Mouse (Mus musculus): ENCODE data around the gene Hist1h4d. TPM values are rescaled to one million over a fixed set of nuclear protein-coding genes. Genes with fewer than 3 reads are reported as not detected.

Hist1h4d gene
- total RNA-seq, 2 experiments from 2014 or later = 61.5 to 67.6 TPM

DNA sequence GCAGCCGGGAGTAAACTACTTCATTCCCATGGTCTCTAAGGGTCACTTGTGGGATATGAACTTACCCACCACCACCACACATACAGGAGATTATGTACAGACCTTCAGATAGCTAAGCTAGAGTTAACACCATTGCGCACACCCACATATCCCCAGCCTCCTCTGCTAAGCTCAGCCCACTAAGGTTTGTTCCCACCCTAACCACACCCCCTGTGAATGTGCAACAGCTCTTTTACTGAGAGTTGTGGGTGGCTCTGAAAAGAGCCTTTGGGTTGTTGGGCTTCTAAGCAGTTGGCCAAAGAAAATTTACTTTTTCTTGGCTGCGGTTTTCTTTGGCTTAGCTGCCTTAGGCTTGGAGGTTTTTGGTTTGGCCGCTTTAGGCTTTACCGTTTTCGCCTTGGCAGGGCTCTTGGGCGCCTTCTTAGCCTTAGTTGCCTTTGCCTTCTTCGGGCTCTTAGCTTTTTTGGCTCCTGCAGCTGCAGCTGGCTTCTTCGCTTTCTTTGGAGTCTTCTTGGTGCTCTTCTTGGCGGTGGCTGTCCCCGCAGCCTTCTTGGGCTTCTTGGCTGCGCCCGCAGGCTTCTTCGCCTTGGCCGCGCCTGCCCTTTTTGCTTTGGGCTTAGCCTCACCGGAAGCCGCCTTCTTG, 40.3 kb downstream of the Hist1h4d start:
- DNase-seq = peak; percentile 62 to 66
- intact Hi-C loops (cut with DNase I) = loop anchor here (1.0 to 10.0 kb wide), 8 partner anchors 37 to 1909 kb away; partner anchors contain the start of genes Hist1h1a, Hist1h1c, Hist1h2bc and Hist1h3a

DNA sequence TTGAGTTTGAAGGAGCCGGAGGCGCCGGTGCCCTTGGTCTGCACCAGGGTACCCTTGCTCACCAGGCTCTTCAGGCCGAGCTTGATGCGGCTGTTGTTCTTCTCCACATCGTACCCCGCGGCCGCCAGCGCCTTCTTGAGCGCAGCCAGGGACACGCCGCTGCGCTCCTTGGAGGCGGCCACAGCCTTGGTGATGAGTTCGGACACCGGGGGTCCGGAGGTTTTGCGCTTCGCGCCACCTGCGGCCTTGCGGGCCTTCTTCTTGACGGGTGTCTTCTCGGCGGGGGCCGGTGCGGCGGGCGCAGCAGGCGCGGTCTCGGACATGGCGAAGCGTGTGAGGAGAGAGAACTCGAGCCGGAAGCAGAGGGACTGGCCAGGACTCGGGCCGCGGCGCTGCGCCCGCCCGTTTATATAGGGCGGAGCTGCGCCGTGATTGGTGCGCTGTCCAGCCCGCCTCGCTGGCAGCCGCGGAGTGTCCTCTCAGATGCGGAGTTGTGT, 40.8 kb downstream of the Hist1h4d start, which contains the start of gene Hist1h1e:
Gene Hist1h1e (minus strand): TSS at position 384 of the 497 bp plus-strand sequence.
- DNase-seq = peak; percentile 93 to 94
- intact Hi-C loops (cut with DNase I) = loop anchor here (1.0 to 10.0 kb wide), 6 partner anchors 37 to 1910 kb away; partner anchors contain the start of genes Hist1h1a, Hist1h2bc, Hist1h3a and Hist1h4a

DNA sequence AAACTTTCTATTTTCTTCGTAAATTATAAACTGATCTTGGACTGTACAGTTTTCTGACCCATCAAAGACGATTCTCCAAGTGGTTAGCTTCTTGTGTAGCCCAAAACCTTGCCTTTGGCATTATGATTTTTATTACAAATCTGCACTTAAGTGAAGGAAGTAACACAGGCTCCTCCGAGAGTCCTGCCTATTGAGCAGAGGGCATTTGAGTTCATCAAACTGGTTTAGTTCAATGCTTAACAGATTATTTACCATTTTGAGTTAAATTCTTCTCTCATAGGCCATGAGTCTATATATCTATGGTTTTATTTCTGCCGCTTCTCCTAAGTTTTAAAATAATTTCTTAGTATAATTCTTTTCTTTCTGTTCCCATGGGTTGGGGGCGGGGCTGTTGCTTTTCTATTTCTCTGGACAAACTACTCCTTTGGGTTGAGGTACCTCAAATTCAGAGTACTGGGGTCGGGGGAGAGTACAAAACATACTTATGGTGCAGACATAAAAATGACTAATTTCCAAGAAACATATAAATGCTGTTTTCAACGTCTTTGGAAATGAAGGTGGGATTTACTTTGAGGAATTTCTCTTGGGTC, 41.6 kb downstream of the Hist1h4d start:
- intact Hi-C loops (cut with DNase I) = loop anchor here (1.0 to 10.0 kb wide), 6 partner anchors 38 to 1911 kb away; partner anchors contain the start of genes Hist1h1a, Hist1h2bc, Hist1h3a and Hist1h4a
- peak in 1 of 2 experiments; percentile 13 for DNase-seq

DNA sequence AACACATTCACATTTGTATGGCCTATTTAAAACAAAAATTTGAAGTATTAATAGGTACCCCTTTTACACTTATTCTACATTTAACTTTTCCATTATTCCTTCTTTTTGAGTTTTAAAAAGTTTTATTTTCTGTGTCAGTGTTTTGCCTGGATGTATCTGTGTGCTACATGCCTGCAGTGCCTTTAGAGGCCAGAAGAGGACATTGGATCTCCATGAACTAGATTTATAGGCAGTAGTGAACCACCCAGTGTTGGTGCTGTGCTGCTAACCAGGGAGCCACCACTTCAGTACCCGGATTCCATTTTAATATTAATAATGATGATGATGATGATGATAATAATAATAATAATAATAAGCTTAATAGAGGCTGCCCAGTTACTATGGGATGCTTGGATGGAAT, 49.3 kb downstream of the Hist1h4d start:
- intact Hi-C loops (cut with DNase I) = no loop called here
- DNase-seq = no peak

Small RNA genes within 50 kb of the gene (microRNA-seq; reads per million reads assigned to microRNA genes)
- 0 reads per million in 2 experiments for gene Gm44297 (ENCODE audit: borderline number of aligned reads in 2 of 2)
- gene Gm44359 (ENCODE audit: borderline number of aligned reads in 2 of 2) = 0 reads per million in 2 experiments
- gene Gm44394 (ENCODE audit: borderline number of aligned reads in 2 of 2) = 0 reads per million in 2 experiments

Other genes with a start within 250 kb of the Hist1h4d start
- gene Zfp322a, start 212.4 kb upstream of the Hist1h4d start, total RNA-seq (2021) = 10 to 100 TPM; 13.6 to 16.5 TPM
- 1 to 10 TPM; 4.3 TPM for gene Abt1, start 157.7 kb upstream of the Hist1h4d start, total RNA-seq (2021)
- not detected for gene Btn1a1, start 115.7 kb upstream of the Hist1h4d start, total RNA-seq (2021)
- not detected for gene Btn2a2, start 92.7 kb upstream of the Hist1h4d start, total RNA-seq (2021)
- gene Hist1h4h, start 50.5 kb upstream of the Hist1h4d start, total RNA-seq (2021) = 100 to 1,000 TPM; 268 to 283 TPM
- gene Hist1h2af, start 47.7 kb upstream of the Hist1h4d start, total RNA-seq (2021) = 10 to 100 TPM; 14.1 to 19.0 TPM
- 1 to 10 TPM; 2.5 to 4.1 TPM for gene Hist1h3g, start 46.2 kb upstream of the Hist1h4d start, total RNA-seq (2021)
- 1 to 10 TPM in 1 of 2 experiments, under 1 TPM in 1; 0.94 to 1.9 TPM for gene Hist1h2bh, start 38.2 kb upstream of the Hist1h4d start, total RNA-seq (2021)
- gene Hist1h3f, start 37.5 kb upstream of the Hist1h4d start, total RNA-seq (2021) = 10 to 100 TPM in 1 of 2 experiments, 1 to 10 TPM in 1; 7.4 to 10.0 TPM
- 10 to 100 TPM; 37.7 to 40.9 TPM for gene Hist1h4f, start 29.9 kb upstream of the Hist1h4d start, total RNA-seq (2021)
- 1 to 10 TPM; 2.2 to 2.3 TPM for gene Hist1h1d, start 28.3 kb upstream of the Hist1h4d start, total RNA-seq (2021)
- 10 to 100 TPM; 21.4 to 23.8 TPM for gene Hist1h3e, start 19.2 kb upstream of the Hist1h4d start, total RNA-seq (2021)
- gene Hist1h2ae, start 10.4 kb upstream of the Hist1h4d start, total RNA-seq (2021) = 1 to 10 TPM; 2.6 to 3.4 TPM
- gene Hist1h2bg, start 10.2 kb upstream of the Hist1h4d start, total RNA-seq (2021) = 10 to 100 TPM; 38.1 to 41.0 TPM
- gene Hist1h2bf, start 7.4 kb upstream of the Hist1h4d start, total RNA-seq (2021) = 10 to 100 TPM; 13.1 to 14.6 TPM
- gene Hist1h2ad, start 7.2 kb upstream of the Hist1h4d start, total RNA-seq (2021) = 1 to 10 TPM; 2.9 to 4.6 TPM
- 1 to 10 TPM; 3.1 to 4.8 TPM for gene Hist1h3d, start 5.8 kb upstream of the Hist1h4d start, total RNA-seq (2021)
- 10 to 100 TPM in 1 of 2 experiments, 1 to 10 TPM in 1; 8.9 to 11.1 TPM for gene Hist1h2be, start 39.5 kb downstream of the Hist1h4d start, total RNA-seq (2021)
- gene Hist1h1e, start 41.0 kb downstream of the Hist1h4d start, total RNA-seq (2021) = 10 to 100 TPM; 38.1 to 46.3 TPM
- gene Hist1h2ac, start 102.3 kb downstream of the Hist1h4d start, total RNA-seq (2021) = 1 to 10 TPM; 1.6 to 1.8 TPM
- 10 to 100 TPM; 64.4 to 75.8 TPM for gene Hist1h2bc, start 102.6 kb downstream of the Hist1h4d start, total RNA-seq (2021)
- gene Hist1h1t, start 114.2 kb downstream of the Hist1h4d start, total RNA-seq (2021) = not detected
- 10 to 100 TPM; 51.7 to 59.6 TPM for gene Hist1h4c, start 116.9 kb downstream of the Hist1h4d start, total RNA-seq (2021)
- gene Hfe, start 129.3 kb downstream of the Hist1h4d start, total RNA-seq (2021) = 10 to 100 TPM; 48.4 to 66.6 TPM
- 100 to 1,000 TPM; 186 to 225 TPM for gene Hist1h1c, start 157.2 kb downstream of the Hist1h4d start, total RNA-seq (2021)
- 1 to 10 TPM; 6.5 to 9.3 TPM for gene Hist1h3c, start 164.0 kb downstream of the Hist1h4d start, total RNA-seq (2021)
- 10 to 100 TPM in 1 of 2 experiments, 1 to 10 TPM in 1; 9.8 to 12.0 TPM for gene Hist1h2bb, start 165.1 kb downstream of the Hist1h4d start, total RNA-seq (2021)
- gene Hist1h2ab, start 169.5 kb downstream of the Hist1h4d start, total RNA-seq (2021) = 10 to 100 TPM; 11.9 to 16.8 TPM
- 10 to 100 TPM; 20.4 to 22.0 TPM for gene Hist1h3b, start 170.7 kb downstream of the Hist1h4d start, total RNA-seq (2021)
- gene Hist1h4b, start 175.4 kb downstream of the Hist1h4d start, total RNA-seq (2021) = 10 to 100 TPM; 13.8 to 18.3 TPM
- gene Hist1h4a, start 179.6 kb downstream of the Hist1h4d start, total RNA-seq (2021) = 10 to 100 TPM; 12.3 to 13.8 TPM
- 10 to 100 TPM; 16.6 to 17.0 TPM for gene Hist1h3a, start 180.8 kb downstream of the Hist1h4d start, total RNA-seq (2021)
- gene Hist1h1a, start 182.1 kb downstream of the Hist1h4d start, total RNA-seq (2021) = 1 to 10 TPM; 7.5 to 8.2 TPM
- not detected for gene Trim38, start 188.3 kb downstream of the Hist1h4d start, total RNA-seq (2021)
- gene Slc17a2, start 225.4 kb downstream of the Hist1h4d start, total RNA-seq (2021) = not detected